Mouse (Mus musculus) adrenal gland, adult 8-10 months (tissue): ENCODE measurements around the gene Tex14. TPM values are rescaled to one million over a fixed set of nuclear protein-coding genes. Genes with fewer than 3 reads are reported as not detected.
A peak's percentile ranks its signal among the peaks of the same experiment; 100 is the strongest.
"Not testable (repeated sequence)": the region's sequence is repeated elsewhere in the genome, so short reads cannot be mapped to it uniquely, and the experiment has no call there.

ENCODE experiments used
- DNase-seq: peaks from one replicate; pipeline ENCODE4 v3.0.0; 2022
- total RNA-seq, 4 experiments: library from RNA; stranded (reverse); gene quantifications; 2 replicates each; pipeline ENCODE4 v1.2.4; 2022

The Tex14 gene
- total RNA-seq, 4 experiments from 2014 or later: 0.06 to 2.2 (median 1.1) TPM

GRCm38 (mm10) chr11:87448476-87449199, 43.8 kb downstream of the Tex14 start:
- DNase-seq: not testable (repeated sequence)

- no peak for DNase-seq
Observed at GRCm38 (mm10) chr11:87449200-87449547, 44.3 kb downstream of the Tex14 start.

- not testable (repeated sequence) for DNase-seq
Observed at GRCm38 (mm10) chr11:87449847-87450246, 45.0 kb downstream of the Tex14 start.

GRCm38 (mm10) chr11:87452779-87453178, 47.9 kb downstream of the Tex14 start:
- DNase-seq: not testable (repeated sequence)

- DNase-seq: no peak
Observed at GRCm38 (mm10) chr11:87453216-87454034, 48.6 kb downstream of the Tex14 start.

- DNase-seq: no peak
Observed at GRCm38 (mm10) chr11:87454035-87454690, 49.3 kb downstream of the Tex14 start.

- DNase-seq: no peak
Observed at GRCm38 (mm10) chr11:87455573-87455972, 50.7 kb downstream of the Tex14 start.

- DNase-seq: no peak
Observed at GRCm38 (mm10) chr11:87455984-87456383, 51.1 kb downstream of the Tex14 start.

GRCm38 (mm10) chr11:87460566-87460965, 55.7 kb downstream of the Tex14 start:
- no peak for DNase-seq

GRCm38 (mm10) chr11:87461780-87462460, 57.1 kb downstream of the Tex14 start:
- peak; percentile 86 for DNase-seq

GRCm38 (mm10) chr11:87462461-87463242, 57.8 kb downstream of the Tex14 start:
- no peak for DNase-seq

GRCm38 (mm10) chr11:87463243-87463540, 58.3 kb downstream of the Tex14 start:
- no peak for DNase-seq

GRCm38 (mm10) chr11:87463792-87464430, 59.0 kb downstream of the Tex14 start:
- DNase-seq: not testable (repeated sequence)

GRCm38 (mm10) chr11:87465990-87466593, 61.2 kb downstream of the Tex14 start:
- no peak for DNase-seq

- DNase-seq: no peak
Observed at GRCm38 (mm10) chr11:87467491-87468277, 62.8 kb downstream of the Tex14 start.

GRCm38 (mm10) chr11:87468278-87468655, 63.4 kb downstream of the Tex14 start:
- DNase-seq: no peak

- DNase-seq: no peak
Observed at GRCm38 (mm10) chr11:87468706-87469315, 63.9 kb downstream of the Tex14 start.

- DNase-seq: peak; percentile 75
Observed at GRCm38 (mm10) chr11:87470807-87471698, 66.2 kb downstream of the Tex14 start.

- not testable (repeated sequence) for DNase-seq
Observed at GRCm38 (mm10) chr11:87471699-87471997, 66.8 kb downstream of the Tex14 start.
